Mouse (Mus musculus): ENCODE data around the gene Slc25a31. TPM values are rescaled to one million over a fixed set of nuclear protein-coding genes. Genes with fewer than 3 reads are reported as not detected.

Slc25a31 gene
- polyA plus RNA-seq, 2 experiments: 0.03 to 0.20 TPM

DNA sequence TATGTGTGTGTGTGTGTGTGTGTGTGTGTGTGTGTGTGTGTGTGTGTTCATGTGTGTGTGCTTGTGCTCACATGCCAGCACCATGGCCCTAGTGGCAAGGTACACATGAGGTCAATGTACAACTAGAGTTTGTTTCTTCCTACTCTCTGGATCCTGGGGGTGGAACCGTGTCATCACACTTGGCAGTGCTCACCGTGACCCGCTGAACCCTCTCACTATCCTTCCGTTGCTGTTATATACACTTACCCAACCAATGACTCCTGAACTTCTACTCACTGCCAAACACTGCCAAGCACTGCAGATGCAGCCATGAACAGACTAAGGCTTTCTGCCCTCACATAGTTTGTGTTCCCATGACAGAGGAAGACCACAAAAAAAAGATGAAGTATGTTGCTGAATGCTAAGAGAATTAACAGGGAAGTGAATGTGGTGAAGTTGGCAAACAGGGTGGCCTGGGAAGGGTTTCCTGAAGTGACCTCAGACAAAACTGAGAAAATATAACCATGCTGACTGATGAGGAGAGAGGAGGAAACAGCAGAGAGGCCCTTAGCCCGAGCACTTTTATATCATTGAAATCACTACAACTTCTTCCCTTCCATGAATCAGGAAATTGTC lies 3.7 kb upstream of the Slc25a31 start:
- ATAC-seq (ENCODE audit: insufficient read depth) (0 out of 2 replicates have a peak, but pooled peaks have one; percentile 31), DNase-seq (ENCODE audit: low read depth in 3 of 3, low spot score in 3 of 3) (no peak)
- H3K4me1 ChIP-seq (replicated peaks; ENCODE audit: control insufficient read depth in 2 of 2, insufficient read depth in 2 of 2, low read length in 1 of 2): peaks cover 0 to 7% of the 10 kb centered on the region in 2 experiments; a peak in 2 of 4 replicates
- TF ChIP-seq EP300 (IDR thresholded peaks at IDR 0.05; ENCODE audit: low read depth) (no peak), CTCF (IDR thresholded peaks at IDR 0.05; ENCODE audit: low read depth) (no peak)
- no peak overlapping the region for H3K9ac ChIP-seq (replicated peaks)
- H3K9me3 ChIP-seq (ENCODE audit: control insufficient read depth, low read length): no peaks in the 10 kb centered on the region
- H3K27me3 ChIP-seq (ENCODE audit: control insufficient read depth, insufficient read depth, low read length): no peaks in the 10 kb centered on the region
- no peaks in the 10 kb centered on the region for H3K36me3 ChIP-seq (replicated peaks; ENCODE audit: control insufficient read depth, insufficient read depth, low read depth)
- 52% methylated on average over 5 of the region's 5 CpGs for WGBS (ENCODE audit: insufficient replicate concordance)
- H3K4me3 ChIP-seq (ENCODE audit: insufficient read depth in 1 of 2, low read depth in 2 of 2, low read length in 2 of 2): no peak overlapping the region
- H3K27ac ChIP-seq: no peak overlapping the region
- H3K4me2 ChIP-seq (ENCODE audit: low read depth): no peak overlapping the region

DNA sequence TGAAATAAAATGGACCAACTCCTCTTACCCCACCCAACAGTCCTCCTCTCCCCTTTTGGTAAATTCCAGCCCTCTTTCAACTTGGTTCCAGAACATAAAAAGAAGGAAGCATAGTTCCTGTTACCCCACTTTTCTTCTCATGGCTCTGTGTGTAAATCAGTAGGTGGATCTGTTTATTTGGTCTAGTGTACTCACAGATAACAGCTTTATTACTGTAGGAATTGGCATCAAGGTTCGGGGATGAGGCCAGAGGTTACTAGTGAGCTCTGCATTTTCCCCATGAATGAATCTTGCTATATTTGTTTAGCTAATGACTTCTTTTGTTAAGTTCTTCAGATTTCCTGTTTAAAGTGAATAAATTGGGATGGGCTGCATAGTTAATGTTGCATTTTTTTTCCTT lies 7.4 kb downstream of the Slc25a31 start:
- no peak overlapping the region for H3K27ac ChIP-seq
- ATAC-seq (ENCODE audit: insufficient read depth) (no peak), DNase-seq (ENCODE audit: low read depth in 3 of 3, low spot score in 3 of 3) (no peak)
- 35% methylated on average over 1 of the region's 1 CpGs for WGBS (ENCODE audit: insufficient replicate concordance)
- H3K4me1 ChIP-seq (replicated peaks; ENCODE audit: control insufficient read depth in 2 of 2, insufficient read depth in 2 of 2, low read length in 1 of 2): no peaks in the 10 kb centered on the region
- H3K4me3 ChIP-seq (ENCODE audit: insufficient read depth in 1 of 2, low read depth in 2 of 2, low read length in 2 of 2): no peak overlapping the region
- no peak overlapping the region for H3K9ac ChIP-seq (replicated peaks)
- no peaks in the 10 kb centered on the region for H3K36me3 ChIP-seq (replicated peaks; ENCODE audit: control insufficient read depth, insufficient read depth, low read depth)
- no peaks in the 10 kb centered on the region for H3K9me3 ChIP-seq (ENCODE audit: control insufficient read depth, low read length)
- TF ChIP-seq CTCF (IDR thresholded peaks at IDR 0.05; ENCODE audit: low read depth) (no peak), EP300 (IDR thresholded peaks at IDR 0.05; ENCODE audit: low read depth) (no peak)
- no peak overlapping the region for H3K4me2 ChIP-seq (ENCODE audit: low read depth)
- H3K27me3 ChIP-seq (ENCODE audit: control insufficient read depth, insufficient read depth, low read length): no peaks in the 10 kb centered on the region

DNA sequence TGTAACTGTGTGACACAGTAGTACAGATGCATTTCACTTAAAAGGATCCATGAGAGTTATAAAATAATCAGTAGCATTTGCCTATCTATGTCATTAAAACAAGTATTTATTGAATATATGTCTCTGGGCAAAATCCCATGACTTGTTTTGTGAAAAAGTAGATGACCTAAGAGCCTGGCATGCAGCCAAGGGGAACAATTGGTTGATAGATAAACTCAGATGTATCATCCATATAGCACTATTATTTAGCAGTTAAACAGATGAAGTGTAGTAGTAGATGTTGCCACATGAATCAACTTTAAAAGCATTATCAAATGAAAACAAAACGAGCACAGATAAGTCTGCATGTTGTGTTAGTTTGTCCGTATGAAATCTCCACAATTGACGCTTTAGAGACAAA lies 10.4 kb downstream of the Slc25a31 start:
- no peak for ATAC-seq (ENCODE audit: insufficient read depth)
- TF ChIP-seq EP300 (IDR thresholded peaks at IDR 0.05; ENCODE audit: low read depth): no peak
- no peak for TF ChIP-seq CTCF (IDR thresholded peaks at IDR 0.05; ENCODE audit: low read depth)

DNA sequence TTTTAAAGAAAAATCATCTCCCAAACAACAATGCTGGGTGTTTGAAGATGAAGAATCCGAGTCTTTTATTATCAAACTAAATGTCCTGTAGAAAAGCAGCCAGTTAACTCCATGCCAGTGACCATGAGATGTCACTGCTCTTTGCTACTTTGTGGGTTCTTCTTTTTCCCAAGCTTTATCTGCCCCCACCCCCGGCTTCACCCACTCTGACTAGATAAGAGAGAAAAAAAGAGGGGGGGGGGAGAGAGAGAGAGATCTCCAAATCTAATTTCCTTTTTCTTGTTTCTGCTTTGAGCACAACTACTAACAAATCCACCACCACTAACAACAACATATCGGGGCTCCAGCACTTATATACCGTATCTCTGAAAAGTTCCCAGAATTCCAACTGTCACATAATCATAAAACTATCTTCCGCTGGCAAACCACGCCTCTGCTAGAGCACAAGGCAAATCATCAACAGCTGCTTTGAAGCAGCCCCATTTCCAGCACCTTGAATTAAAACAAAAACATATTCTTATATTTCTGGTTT lies 29.8 kb downstream of the Slc25a31 start:
- Histone ChIP-seq H3K27me3 (ENCODE audit: control insufficient read depth, insufficient read depth, low read length) (no peaks in the 10 kb centered on the region), H3K4me3 (ENCODE audit: insufficient read depth in 1 of 2, low read depth in 2 of 2, low read length in 2 of 2) (no peak overlapping the region), H3K4me2 (ENCODE audit: low read depth) (peak overlapping the region; percentile 31; the same call in 1 of the 2 replicates)

More for the DNA sequence above, 10.4 kb downstream of the Slc25a31 start:
- H3K9ac ChIP-seq (replicated peaks): no peak overlapping the region
- H3K4me3 ChIP-seq (ENCODE audit: insufficient read depth in 1 of 2, low read depth in 2 of 2, low read length in 2 of 2): no peak overlapping the region
- no peak for DNase-seq (ENCODE audit: low read depth in 3 of 3, low spot score in 3 of 3)
- no peak overlapping the region for H3K27ac ChIP-seq
- 63% methylated on average over 3 of the region's 3 CpGs for whole genome bisulfite sequencing (ENCODE audit: insufficient replicate concordance)
- H3K4me1 ChIP-seq (replicated peaks; ENCODE audit: control insufficient read depth in 2 of 2, insufficient read depth in 2 of 2, low read length in 1 of 2): no peaks in the 10 kb centered on the region
- no peak overlapping the region for H3K4me2 ChIP-seq (ENCODE audit: low read depth)
- no peaks in the 10 kb centered on the region for H3K27me3 ChIP-seq (ENCODE audit: control insufficient read depth, insufficient read depth, low read length)
- H3K9me3 ChIP-seq (ENCODE audit: control insufficient read depth, low read length): no peaks in the 10 kb centered on the region
- H3K36me3 ChIP-seq (replicated peaks; ENCODE audit: control insufficient read depth, insufficient read depth, low read depth): no peaks in the 10 kb centered on the region

DNA sequence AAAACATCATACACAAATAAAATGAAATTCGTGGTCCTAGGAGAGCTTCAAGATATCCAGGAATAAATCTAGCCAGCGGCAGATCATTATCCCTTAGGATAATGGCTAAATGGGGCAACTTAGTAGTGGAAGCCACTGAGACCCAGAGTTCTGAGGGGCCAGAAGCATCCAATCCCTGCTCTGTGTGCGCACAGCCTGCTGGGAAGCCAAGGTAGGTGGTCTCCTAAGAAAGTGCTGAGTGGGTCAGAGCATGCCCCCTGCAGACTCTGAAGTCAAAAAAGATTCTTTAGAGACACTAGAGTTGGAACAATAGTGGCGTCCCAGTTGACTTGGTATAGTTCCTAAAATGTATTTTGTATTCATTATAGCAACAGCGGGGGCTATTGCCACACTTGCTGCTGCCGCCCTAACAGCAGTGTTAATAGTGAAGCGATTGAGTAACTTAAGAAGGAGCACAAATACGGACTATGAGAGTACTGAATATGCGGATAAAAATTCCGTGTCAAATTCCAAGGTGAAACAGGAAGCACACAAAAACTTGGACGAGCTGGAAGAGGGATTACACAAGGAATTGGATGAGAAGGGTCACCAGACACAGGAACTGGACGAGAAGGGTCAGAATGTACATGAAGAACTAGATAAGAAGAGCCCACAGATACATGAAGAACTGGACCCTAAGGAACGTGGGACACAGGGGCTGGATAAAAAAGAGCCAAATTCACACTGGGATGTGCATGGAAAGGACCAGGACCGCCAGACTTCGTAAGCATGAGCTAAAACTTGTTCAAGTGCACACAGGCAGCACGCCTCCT lies 35.6 kb downstream of the Slc25a31 start, which contains the start of gene Hspa4l:
Hspa4l (plus strand) TSS at position 472 of the 812 bp plus-strand sequence.
- Histone ChIP-seq H3K4me2 (ENCODE audit: low read depth) (peak within 1 kb of the TSS; percentile 92), H3K36me3 (replicated peaks; ENCODE audit: control insufficient read depth, insufficient read depth, low read depth) (no peaks in the 10 kb centered on the region), H3K9ac (replicated peaks) (peak within 1 kb of the TSS; percentile 97), H3K9me3 (ENCODE audit: control insufficient read depth, low read length) (no peaks in the 10 kb centered on the region), H3K4me1 (replicated peaks; ENCODE audit: control insufficient read depth in 2 of 2, insufficient read depth in 2 of 2, low read length in 1 of 2) (peaks cover 6 to 11% of the 10 kb centered on the region in 2 experiments), H3K27ac (peak within 1 kb of the TSS; percentile 86), H3K4me3 (ENCODE audit: insufficient read depth in 1 of 2, low read depth in 2 of 2, low read length in 2 of 2) (peak within 1 kb of the TSS; percentile 87 to 94), H3K27me3 (ENCODE audit: control insufficient read depth, insufficient read depth, low read length) (no peaks in the 10 kb centered on the region)
- ATAC-seq (ENCODE audit: insufficient read depth): no peak
- TF ChIP-seq EP300 (IDR thresholded peaks at IDR 0.05; ENCODE audit: low read depth): no peak
- TF ChIP-seq CTCF (IDR thresholded peaks at IDR 0.05; ENCODE audit: low read depth): no peak
- WGBS (ENCODE audit: insufficient replicate concordance): 27% methylated on average over 16 of the region's 16 CpGs
- peak in 1 of 3 experiments; percentile 6 for DNase-seq (ENCODE audit: low read depth in 3 of 3, low spot score in 3 of 3)

More for the DNA sequence above, 29.8 kb downstream of the Slc25a31 start:
- TF ChIP-seq CTCF (IDR thresholded peaks at IDR 0.05; ENCODE audit: low read depth) (no peak), EP300 (IDR thresholded peaks at IDR 0.05; ENCODE audit: low read depth) (no peak)
- Histone ChIP-seq H3K4me1 (replicated peaks; ENCODE audit: control insufficient read depth in 2 of 2, insufficient read depth in 2 of 2, low read length in 1 of 2) (no peaks in the 10 kb centered on the region; a peak in 2 of 4 replicates), H3K27ac (no peak overlapping the region), H3K9me3 (ENCODE audit: control insufficient read depth, low read length) (no peaks in the 10 kb centered on the region), H3K36me3 (replicated peaks; ENCODE audit: control insufficient read depth, insufficient read depth, low read depth) (no peaks in the 10 kb centered on the region), H3K9ac (replicated peaks) (no peak overlapping the region)
- WGBS (ENCODE audit: insufficient replicate concordance): 23% methylated on average over 6 of the region's 6 CpGs
- ATAC-seq (ENCODE audit: insufficient read depth) (no peak), DNase-seq (ENCODE audit: low read depth in 3 of 3, low spot score in 3 of 3) (no peak)

Measured in liver, embryonic 14.5 days (tissue).